In the genomic region with DNA sequence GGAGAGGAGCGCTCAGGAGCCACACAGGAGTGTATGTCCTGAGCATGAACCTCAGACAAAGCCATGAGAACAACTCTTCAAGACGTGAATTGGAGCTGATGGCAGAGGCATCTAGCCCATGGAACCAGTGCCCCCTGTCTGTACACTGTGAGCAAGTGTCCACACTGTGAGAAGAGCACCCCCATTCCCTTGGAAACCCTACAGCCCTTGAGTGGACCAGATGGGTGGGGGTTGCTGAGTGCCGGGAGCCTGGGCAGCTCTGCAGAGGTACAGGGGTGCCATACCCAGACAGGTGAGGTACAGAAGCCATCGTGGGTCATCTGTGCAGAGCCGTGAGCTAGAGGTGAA, we compare ENCODE assay signal across 12 mouse cellular contexts. TPM values are rescaled to one million over a fixed set of nuclear protein-coding genes. Genes with fewer than 3 reads are reported as not detected.
A peak's percentile ranks its signal among the peaks of the same experiment; 100 is the strongest.
DNase-seq lines count a peak whose midpoint lies in the region; ATAC-seq and TF ChIP-seq lines count a peak whose summit lies in the region.
"Had no signal": no experiment of that assay in that cellular context is flagged by ENCODE, and none has a peak within 500 bp of the region (broad histone marks: within the 10 kb centered on the region; RNA-seq: fewer than 3 reads in every experiment).

No protein-coding gene starts in this region.

- H3K4me1 ChIP-seq in forebrain, embryonic 10.5 days, result peaks cover 19% of the 10 kb centered on the region
- H3K4me1 ChIP-seq in hindbrain, embryonic 12.5 days, result peaks cover 21% of the 10 kb centered on the region
- H3K4me1 ChIP-seq in midbrain, embryonic 16.5 days (ENCODE audit: control insufficient read depth, insufficient read depth, low read length), result peaks cover 8% of the 10 kb centered on the region; the same call in 1 of the 2 replicates
- no peaks in the 10 kb centered on the region for H3K4me1 ChIP-seq in intestine, embryonic 16.5 days (ENCODE audit: control insufficient read depth, insufficient read depth, low read length)

- H3K36me3 ChIP-seq in forebrain, embryonic 10.5 days (replicated peaks), result no peaks in the 10 kb centered on the region
- no peaks in the 10 kb centered on the region for H3K36me3 ChIP-seq in hindbrain, embryonic 12.5 days
- H3K36me3 ChIP-seq in midbrain, embryonic 16.5 days (ENCODE audit: control insufficient read depth, insufficient read depth, low read length), result no peaks in the 10 kb centered on the region
- no peaks in the 10 kb centered on the region for H3K36me3 ChIP-seq in intestine, embryonic 16.5 days (ENCODE audit: control insufficient read depth, insufficient read depth, low read length)
- H3K36me3 ChIP-seq: heart, embryonic 15.5 days had no signal

- H3K27me3 ChIP-seq in forebrain, embryonic 10.5 days (ENCODE audit: poor library complexity, severe bottlenecking), result peaks cover 15% of the 10 kb centered on the region
- peaks cover 4% of the 10 kb centered on the region; the same call in 1 of the 2 replicates for H3K27me3 ChIP-seq in hindbrain, embryonic 12.5 days
- no peaks in the 10 kb centered on the region for H3K27me3 ChIP-seq in midbrain, embryonic 16.5 days (ENCODE audit: control insufficient read depth, insufficient read depth, low read depth, low read length)
- no peaks in the 10 kb centered on the region; the same call in 1 of the 2 replicates for H3K27me3 ChIP-seq in intestine, embryonic 16.5 days (replicated peaks; ENCODE audit: control insufficient read depth, insufficient read depth, low read length)
- H3K27me3 ChIP-seq: heart, embryonic 15.5 days had no signal

- TF ChIP-seq CTCF in layer of hippocampus, adult 2 months (conservative IDR thresholded peaks at IDR 0.05), result peak; percentile 23; the same call in 1 of the 2 replicates

- peak; percentile 32; the same call in 1 of the 2 replicates for ATAC-seq in hindbrain, embryonic 12.5 days (ENCODE audit: low FRiP score)
- peak; percentile 29; the same call in 1 of the 2 replicates for ATAC-seq in midbrain, embryonic 16.5 days
- ATAC-seq in intestine, embryonic 16.5 days, result no peak
- no peak for ATAC-seq in granulocyte monocyte progenitor cell, adult 5-6 weeks (replicated peaks; ENCODE audit: poor library complexity, severe bottlenecking)

- H3K27ac ChIP-seq in layer of hippocampus, adult 2 months, result no peak overlapping the region
- peak overlapping the region; percentile 56; the same call in 1 of the 2 replicates for H3K27ac ChIP-seq in forebrain, embryonic 10.5 days
- peak overlapping the region; percentile 9; the same call in 1 of the 2 replicates for H3K27ac ChIP-seq in hindbrain, embryonic 12.5 days
- no peak overlapping the region for H3K27ac ChIP-seq in midbrain, embryonic 16.5 days (ENCODE audit: low read length)
- H3K27ac ChIP-seq in intestine, embryonic 16.5 days (ENCODE audit: low read length), result no peak overlapping the region
- H3K27ac ChIP-seq: macrophage had no signal

- no peak overlapping the region for H3K4me3 ChIP-seq in layer of hippocampus, adult 2 months
- no peak overlapping the region for H3K4me3 ChIP-seq in forebrain, embryonic 10.5 days
- no peak overlapping the region for H3K4me3 ChIP-seq in hindbrain, embryonic 12.5 days
- H3K4me3 ChIP-seq in midbrain, embryonic 16.5 days (ENCODE audit: low read depth, low read length), result no peak overlapping the region
- no peak overlapping the region for H3K4me3 ChIP-seq in intestine, embryonic 16.5 days (ENCODE audit: low read length)
- H3K4me3 ChIP-seq: heart, embryonic 15.5 days had no signal

- no peaks in the 10 kb centered on the region for H3K9me3 ChIP-seq in forebrain, embryonic 10.5 days
- no peaks in the 10 kb centered on the region for H3K9me3 ChIP-seq in hindbrain, embryonic 12.5 days (replicated peaks)
- no peaks in the 10 kb centered on the region for H3K9me3 ChIP-seq in midbrain, embryonic 16.5 days (replicated peaks; ENCODE audit: control insufficient read depth, low read length, poor library complexity, severe bottlenecking)
- H3K9me3 ChIP-seq in intestine, embryonic 16.5 days (ENCODE audit: control insufficient read depth, low read length), result no peaks in the 10 kb centered on the region
- H3K9me3 ChIP-seq: heart, embryonic 15.5 days had no signal

- no peak overlapping the region; the same call in 1 of the 2 replicates for H3K9ac ChIP-seq in hindbrain, embryonic 12.5 days
- H3K9ac ChIP-seq in midbrain, embryonic 16.5 days (ENCODE audit: low read depth, low read length), result no peak overlapping the region
- H3K9ac ChIP-seq in intestine, embryonic 16.5 days (ENCODE audit: low read depth, low read length), result no peak overlapping the region
- H3K9ac ChIP-seq: heart, embryonic 15.5 days had no signal

- no peak for DNase-seq in layer of hippocampus, adult 2 months (ENCODE audit: low spot score in 2 of 2)
- no peak for DNase-seq in layer of hippocampus, adult 8-10 months (ENCODE audit: low spot score in 2 of 2)
- no peak for DNase-seq in forebrain, embryonic 10.5 days (ENCODE audit: extremely low spot score, low spot score)
- no peak for DNase-seq in embryo, embryonic 10.5 days (ENCODE audit: low spot score)

- WGBS in forebrain, embryonic 10.5 days, result 78% methylated on average over 5 of the region's 5 CpGs
- WGBS in hindbrain, embryonic 12.5 days, result 74% methylated on average over 5 of the region's 5 CpGs
- 71% methylated on average over 5 of the region's 5 CpGs for WGBS in midbrain, embryonic 16.5 days
- 70% methylated on average over 5 of the region's 5 CpGs for WGBS in intestine, embryonic 16.5 days

- no peak overlapping the region for H3K4me2 ChIP-seq in hindbrain, embryonic 12.5 days (replicated peaks)
- H3K4me2 ChIP-seq in midbrain, embryonic 16.5 days (ENCODE audit: low read length), result no peak overlapping the region
- no peak overlapping the region for H3K4me2 ChIP-seq in intestine, embryonic 16.5 days (ENCODE audit: low read depth, low read length)
- H3K4me2 ChIP-seq: heart, embryonic 15.5 days had no signal

RNA-seq across cellular contexts. Expression of a gene that starts 11.9 kb away (rescaled TPM):
- total RNA-seq in layer of hippocampus, adult 2 months (2021), result 10 to 100 TPM; 88.7 to 90.9 TPM
- total RNA-seq in layer of hippocampus, adult 8-10 months (2022), result 10 to 100 TPM; 85.5 to 92.0 (median 89.1) TPM
- 34.7 and 39.7 TPM in 2 replicates for polyA plus RNA-seq in forebrain, embryonic 10.5 days (2016; fragmentation: Nextera tagmentation; extraction: Ambion mirVana)
- 78.4 and 83.2 TPM in 2 replicates for polyA plus RNA-seq in hindbrain, embryonic 12.5 days (2016; fragmentation: Nextera tagmentation; extraction: Ambion mirVana)
- polyA plus RNA-seq in midbrain, embryonic 16.5 days (2015; fragmentation: Nextera tagmentation; extraction: Ambion mirVana), result 173 and 192 TPM in 2 replicates
- 9.5 and 10.0 TPM in 2 replicates for polyA plus RNA-seq in intestine, embryonic 16.5 days (2015; fragmentation: Nextera tagmentation; extraction: Ambion mirVana)
- not detected in 2 replicates for total RNA-seq in granulocyte monocyte progenitor cell, adult 5-6 weeks (2014; fragmentation: Nextera tagmentation)
- 0.05 and 0.34 TPM in 2 replicates for total RNA-seq in granulocyte monocyte progenitor cell, adult 5-6 weeks (2017)

RNA-seq across cellular contexts. Expression of a gene that starts 25.7 kb away (rescaled TPM):
- 10 to 100 TPM; 63.6 to 66.7 TPM for total RNA-seq in layer of hippocampus, adult 2 months (2021)
- 10 to 100 TPM; 68.4 to 78.7 (median 75.5) TPM for total RNA-seq in layer of hippocampus, adult 8-10 months (2022)
- polyA plus RNA-seq in forebrain, embryonic 10.5 days (2016; fragmentation: Nextera tagmentation; extraction: Ambion mirVana), result 15.1 and 16.0 TPM in 2 replicates
- polyA plus RNA-seq in hindbrain, embryonic 12.5 days (2016; fragmentation: Nextera tagmentation; extraction: Ambion mirVana), result 22.3 and 23.1 TPM in 2 replicates
- 16.6 and 23.3 TPM in 2 replicates for polyA plus RNA-seq in midbrain, embryonic 16.5 days (2015; fragmentation: Nextera tagmentation; extraction: Ambion mirVana)
- 16.3 and 18.0 TPM in 2 replicates for polyA plus RNA-seq in intestine, embryonic 16.5 days (2015; fragmentation: Nextera tagmentation; extraction: Ambion mirVana)
- 17.8 and 17.9 TPM in 2 replicates for total RNA-seq in granulocyte monocyte progenitor cell, adult 5-6 weeks (2014; fragmentation: Nextera tagmentation)
- 10.4 and 29.2 TPM in 2 replicates for total RNA-seq in granulocyte monocyte progenitor cell, adult 5-6 weeks (2017)

RNA-seq across cellular contexts. Expression of a gene that starts 35.0 kb away (rescaled TPM):
- total RNA-seq in layer of hippocampus, adult 2 months (2021), result 10 to 100 TPM; 75.9 to 81.4 TPM
- 10 to 100 TPM; 75.3 to 86.0 (median 78.3) TPM for total RNA-seq in layer of hippocampus, adult 8-10 months (2022)
- 193 and 197 TPM in 2 replicates for polyA plus RNA-seq in forebrain, embryonic 10.5 days (2016; fragmentation: Nextera tagmentation; extraction: Ambion mirVana)
- polyA plus RNA-seq in hindbrain, embryonic 12.5 days (2016; fragmentation: Nextera tagmentation; extraction: Ambion mirVana), result 108 and 110 TPM in 2 replicates
- 78.0 and 85.0 TPM in 2 replicates for polyA plus RNA-seq in midbrain, embryonic 16.5 days (2015; fragmentation: Nextera tagmentation; extraction: Ambion mirVana)
- 75.0 and 82.7 TPM in 2 replicates for polyA plus RNA-seq in intestine, embryonic 16.5 days (2015; fragmentation: Nextera tagmentation; extraction: Ambion mirVana)
- total RNA-seq in granulocyte monocyte progenitor cell, adult 5-6 weeks (2014; fragmentation: Nextera tagmentation), result 51.6 and 74.3 TPM in 2 replicates
- total RNA-seq in granulocyte monocyte progenitor cell, adult 5-6 weeks (2017), result 98.3 and 98.8 TPM in 2 replicates

RNA-seq across cellular contexts. Expression of a gene that starts 55.7 kb away (rescaled TPM):
- total RNA-seq in layer of hippocampus, adult 2 months (2021), result not detected
- total RNA-seq in layer of hippocampus, adult 8-10 months (2022), result under 1 TPM in 1 of 4 experiments, not detected in 3; 0.36 TPM
- 0.06 TPM in 1 of 2 replicates, not detected in the other for polyA plus RNA-seq in forebrain, embryonic 10.5 days (2016; fragmentation: Nextera tagmentation; extraction: Ambion mirVana)
- not detected in 2 replicates for polyA plus RNA-seq in hindbrain, embryonic 12.5 days (2016; fragmentation: Nextera tagmentation; extraction: Ambion mirVana)
- 0.08 TPM in 1 of 2 replicates, not detected in the other for polyA plus RNA-seq in midbrain, embryonic 16.5 days (2015; fragmentation: Nextera tagmentation; extraction: Ambion mirVana)
- polyA plus RNA-seq in intestine, embryonic 16.5 days (2015; fragmentation: Nextera tagmentation; extraction: Ambion mirVana), result not detected in 2 replicates
- total RNA-seq in granulocyte monocyte progenitor cell, adult 5-6 weeks (2014; fragmentation: Nextera tagmentation), result not detected in 2 replicates
- not detected in 2 replicates for total RNA-seq in granulocyte monocyte progenitor cell, adult 5-6 weeks (2017)
- polyA plus RNA-seq: heart, embryonic 15.5 days; large intestine, adult 2 months; macrophage; small intestine, adult 2 months had no signal

Comparison
In these comparisons a context has a peak if more than half of its experiments do, and no peak if none do; other contexts are left out.
1. H3K27ac ChIP-seq: peak in forebrain, embryonic 10.5 days (single experiment) and hindbrain, embryonic 12.5 days (single experiment); none in layer of hippocampus, adult 2 months (single experiment), midbrain, embryonic 16.5 days (single experiment) and intestine, embryonic 16.5 days (single experiment).
2. ATAC-seq: peak in hindbrain, embryonic 12.5 days (single experiment) and midbrain, embryonic 16.5 days (single experiment); none in intestine, embryonic 16.5 days (single experiment) and granulocyte monocyte progenitor cell, adult 5-6 weeks (single experiment).